Mouse (Mus musculus) urinary bladder, postnatal 4 days (tissue): ENCODE measurements around the gene Psmd13.
A peak's percentile ranks its signal among the peaks of the same experiment; 100 is the strongest.
"Not testable (repeated sequence)": the region's sequence is repeated elsewhere in the genome, so short reads cannot be mapped to it uniquely, and the experiment has no call there.

ENCODE experiments used
- DNase-seq, 2 experiments: peaks; one replicate each; pipeline ENCODE4 v3.0.0; 2021 to 2022; ENCODE audit warnings: low spot score in 2 of 2

The Psmd13 gene

DNA sequence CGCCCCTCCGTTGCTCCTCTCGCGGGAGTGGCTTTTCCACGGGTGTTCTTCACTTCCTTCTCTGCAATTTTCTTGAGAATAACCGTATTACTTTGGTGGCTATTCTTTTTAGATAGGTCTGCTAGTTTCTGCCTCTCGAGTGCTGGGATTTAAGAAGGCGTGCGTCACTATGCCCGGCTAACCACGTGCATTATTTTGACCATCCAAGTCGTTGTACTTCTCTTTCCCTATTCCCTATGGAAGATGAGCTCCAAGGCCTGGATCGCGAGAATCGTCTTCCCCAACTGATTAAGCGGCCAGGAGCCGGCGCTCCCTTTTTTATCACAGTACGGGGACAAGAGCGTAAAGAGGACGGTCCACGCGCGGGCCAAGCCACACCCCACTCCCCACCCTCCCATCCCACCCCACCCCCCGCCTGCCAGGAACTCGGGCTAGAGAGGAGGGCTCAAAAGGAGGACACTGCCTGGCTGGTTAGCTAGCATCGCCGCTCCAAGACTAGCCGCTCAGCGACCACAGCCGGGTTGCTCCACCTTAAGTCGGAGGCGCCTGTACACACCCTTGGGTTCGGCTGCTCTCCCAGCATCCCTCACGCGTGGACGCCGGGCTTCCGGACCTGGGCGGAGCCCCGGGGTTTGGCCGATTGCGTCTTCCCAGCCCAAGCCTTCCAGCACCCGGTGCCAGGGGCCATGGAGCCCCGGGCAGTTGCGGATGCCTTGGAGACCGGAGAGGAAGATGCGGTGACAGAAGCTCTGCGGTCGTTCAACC, 24.8 kb upstream of the Psmd13 start, which contains the start of gene Ric8a:
TSS of gene Ric8a (plus strand) at position 173 of the 765 bp plus-strand sequence.
- peak; percentile 87 to 89 for DNase-seq

DNA sequence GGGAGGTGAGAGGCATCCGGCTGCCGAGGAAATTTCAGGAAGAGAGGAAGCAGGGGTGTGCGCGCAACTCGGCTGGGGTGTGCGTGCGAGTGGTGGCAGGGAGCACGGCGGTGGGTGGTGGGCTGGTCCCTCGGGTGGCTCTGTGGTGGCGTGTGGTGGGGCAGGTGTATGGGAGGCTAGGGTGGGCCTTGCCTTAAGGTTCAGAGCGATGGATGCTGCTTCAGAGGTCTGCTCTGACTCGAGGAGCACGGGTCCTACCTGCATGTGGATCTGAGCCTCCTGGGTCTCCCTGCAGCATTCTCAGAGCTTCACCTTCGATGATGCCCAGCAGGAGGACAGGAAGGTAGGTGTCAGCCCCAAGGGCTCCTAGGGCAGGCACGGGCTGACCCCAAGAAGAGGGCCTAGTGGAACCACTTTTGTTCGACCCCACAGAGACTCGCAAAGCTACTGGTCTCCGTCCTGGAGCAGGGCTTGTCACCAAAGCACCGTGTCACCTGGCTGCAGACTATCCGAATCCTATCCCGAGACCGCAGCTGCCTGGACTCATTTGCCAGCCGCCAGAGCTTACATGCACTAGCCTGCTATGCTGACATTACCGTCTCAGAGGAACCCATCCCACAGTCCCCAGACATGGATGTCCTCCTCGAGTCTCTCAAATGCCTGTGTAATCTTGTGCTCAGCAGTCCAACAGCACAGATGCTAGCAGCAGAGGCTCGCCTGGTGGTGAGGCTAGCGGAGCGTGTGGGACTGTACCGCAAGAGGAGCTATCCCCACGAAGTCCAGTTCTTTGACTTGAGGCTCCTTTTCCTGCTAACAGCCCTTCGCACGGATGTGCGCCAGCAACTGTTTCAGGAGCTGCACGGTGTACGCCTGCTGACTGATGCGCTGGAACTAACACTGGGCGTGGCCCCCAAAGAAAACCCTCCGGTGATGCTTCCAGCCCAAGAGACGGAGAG, 23.9 kb upstream of the Psmd13 start, which contains the start of gene Bet1l:
TSS of gene Bet1l (minus strand) at position 28 of the 956 bp plus-strand sequence.
- no peak for DNase-seq

- no peak for DNase-seq
Measured at GRCm38 (mm10) chr7:140858746-140859145, 23.0 kb upstream of the Psmd13 start.

DNA sequence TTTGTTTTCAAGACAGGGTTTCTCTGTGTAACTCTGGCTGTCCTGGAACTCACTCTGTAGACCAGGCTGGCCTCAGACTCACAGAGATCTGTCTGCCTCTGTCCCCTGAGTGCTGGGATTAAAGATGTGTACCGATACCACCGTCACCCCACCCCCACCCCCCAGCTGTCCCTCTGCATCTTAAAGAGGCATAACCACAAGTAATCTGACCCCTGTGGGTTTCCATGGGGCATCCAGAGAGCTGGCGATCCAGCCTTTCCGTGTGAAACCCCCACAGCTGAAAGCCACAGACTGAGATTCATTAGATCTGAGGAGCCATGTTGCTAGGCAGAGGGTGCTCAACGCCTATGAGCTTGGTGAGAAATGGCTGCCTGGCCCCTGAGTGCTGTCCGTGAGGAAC, 21.8 kb upstream of the Psmd13 start:
- DNase-seq: no peak

- no peak for DNase-seq
Measured at GRCm38 (mm10) chr7:140860728-140861127, 21.0 kb upstream of the Psmd13 start.

GRCm38 (mm10) chr7:140864761-140865160, 17.0 kb upstream of the Psmd13 start:
- no peak for DNase-seq

GRCm38 (mm10) chr7:140874224-140874623, 7.5 kb upstream of the Psmd13 start:
- no peak for DNase-seq

- no peak for DNase-seq
Measured at GRCm38 (mm10) chr7:140877364-140877763, 4.4 kb upstream of the Psmd13 start.

DNA sequence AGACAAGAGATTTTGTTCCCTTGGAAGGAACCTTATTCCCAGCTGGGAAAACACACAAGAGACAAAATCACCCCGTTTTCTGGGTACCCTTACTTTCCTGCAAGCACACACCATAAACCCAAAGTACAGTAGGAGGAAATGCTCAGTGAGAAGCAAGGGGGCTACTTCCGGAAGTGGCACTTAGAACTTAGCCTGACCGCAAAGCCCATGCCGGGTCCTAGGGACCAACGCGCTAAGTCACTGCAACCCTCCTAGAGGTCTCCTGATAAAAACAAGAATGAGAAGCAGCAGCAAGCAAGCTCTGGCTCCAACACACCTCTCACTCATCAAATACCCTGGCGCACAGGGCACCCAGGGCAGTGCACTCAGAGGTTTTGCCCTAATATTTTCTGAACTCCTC, 2.4 kb upstream of the Psmd13 start:
- no peak for DNase-seq

DNA sequence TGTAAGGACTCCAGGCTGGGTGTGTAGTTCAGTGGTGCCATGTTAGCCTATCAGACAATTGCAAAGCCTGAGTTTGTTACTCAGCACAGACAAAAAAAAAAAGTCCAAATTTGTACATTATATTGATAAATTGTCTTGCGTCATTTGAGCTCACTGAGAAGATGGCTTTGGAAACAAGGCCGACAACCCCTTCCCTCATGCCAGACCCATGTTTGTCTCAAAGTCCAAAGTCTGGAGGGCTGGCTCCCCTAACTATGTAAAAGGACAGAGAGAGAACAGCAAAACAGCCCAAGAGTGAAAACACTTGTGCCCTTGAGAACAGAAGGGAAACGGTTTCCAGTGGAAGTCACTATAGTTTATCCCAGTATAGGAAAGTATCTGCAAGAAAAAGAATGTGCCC, 1.3 kb upstream of the Psmd13 start:
- no peak for DNase-seq

- DNase-seq: no peak
Measured at GRCm38 (mm10) chr7:140880865-140881515, 778 bp upstream of the Psmd13 start.

- no peak for DNase-seq
Measured at GRCm38 (mm10) chr7:140882469-140882803, 668 bp downstream of the Psmd13 start.

- not testable (repeated sequence) for DNase-seq
Measured at GRCm38 (mm10) chr7:140890636-140891035, 8.9 kb downstream of the Psmd13 start.

- no peak for DNase-seq
Measured at GRCm38 (mm10) chr7:140894031-140894430, 12.3 kb downstream of the Psmd13 start.

- no peak for DNase-seq
Measured at GRCm38 (mm10) chr7:140894611-140895010, 12.8 kb downstream of the Psmd13 start.

DNA sequence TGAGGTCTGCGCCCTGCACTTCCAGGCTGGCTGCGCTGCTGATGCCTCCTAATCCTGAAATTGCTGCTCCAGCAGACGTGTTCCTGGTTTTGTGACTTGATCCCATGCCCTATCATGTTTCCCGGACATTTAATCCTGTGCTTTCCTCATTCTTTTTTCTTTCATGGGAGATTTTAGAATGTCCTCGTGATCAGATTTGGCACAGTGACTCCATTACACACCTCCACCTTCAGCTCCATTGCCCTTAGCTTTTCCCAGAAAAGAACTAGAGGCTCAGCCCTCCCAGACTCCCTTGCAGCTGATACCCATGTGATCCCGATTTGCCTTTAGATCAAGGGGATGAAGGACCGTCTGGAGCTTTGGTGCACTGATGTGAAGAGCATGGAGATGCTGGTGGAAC, 16.1 kb downstream of the Psmd13 start:
- no peak for DNase-seq

- no peak for DNase-seq
Measured at GRCm38 (mm10) chr7:140899121-140899520, 17.4 kb downstream of the Psmd13 start.

DNA sequence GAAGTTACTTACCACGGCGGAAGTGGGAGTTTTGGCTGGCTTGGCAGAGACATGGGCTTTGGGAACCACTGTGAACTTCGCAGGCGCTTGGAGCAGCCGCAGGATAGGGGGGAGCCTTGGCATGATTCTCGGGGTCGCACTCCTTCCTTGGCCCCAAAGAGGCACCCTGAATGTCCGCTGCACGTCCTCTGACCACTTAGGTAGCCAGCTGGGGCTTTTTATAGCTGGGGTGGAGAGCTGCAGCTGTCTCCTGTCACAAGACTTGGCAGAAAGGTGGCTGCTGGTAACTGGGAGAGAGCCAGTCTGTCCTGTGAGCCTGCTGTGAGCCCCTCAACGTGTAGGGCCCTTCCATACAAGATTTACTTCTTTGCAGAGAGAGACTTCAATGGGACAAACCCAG, 18.5 kb downstream of the Psmd13 start, which contains the start of gene Cox8b:
TSS of gene Cox8b (minus strand) at position 227 of the 400 bp plus-strand sequence.
- no peak for DNase-seq

DNA sequence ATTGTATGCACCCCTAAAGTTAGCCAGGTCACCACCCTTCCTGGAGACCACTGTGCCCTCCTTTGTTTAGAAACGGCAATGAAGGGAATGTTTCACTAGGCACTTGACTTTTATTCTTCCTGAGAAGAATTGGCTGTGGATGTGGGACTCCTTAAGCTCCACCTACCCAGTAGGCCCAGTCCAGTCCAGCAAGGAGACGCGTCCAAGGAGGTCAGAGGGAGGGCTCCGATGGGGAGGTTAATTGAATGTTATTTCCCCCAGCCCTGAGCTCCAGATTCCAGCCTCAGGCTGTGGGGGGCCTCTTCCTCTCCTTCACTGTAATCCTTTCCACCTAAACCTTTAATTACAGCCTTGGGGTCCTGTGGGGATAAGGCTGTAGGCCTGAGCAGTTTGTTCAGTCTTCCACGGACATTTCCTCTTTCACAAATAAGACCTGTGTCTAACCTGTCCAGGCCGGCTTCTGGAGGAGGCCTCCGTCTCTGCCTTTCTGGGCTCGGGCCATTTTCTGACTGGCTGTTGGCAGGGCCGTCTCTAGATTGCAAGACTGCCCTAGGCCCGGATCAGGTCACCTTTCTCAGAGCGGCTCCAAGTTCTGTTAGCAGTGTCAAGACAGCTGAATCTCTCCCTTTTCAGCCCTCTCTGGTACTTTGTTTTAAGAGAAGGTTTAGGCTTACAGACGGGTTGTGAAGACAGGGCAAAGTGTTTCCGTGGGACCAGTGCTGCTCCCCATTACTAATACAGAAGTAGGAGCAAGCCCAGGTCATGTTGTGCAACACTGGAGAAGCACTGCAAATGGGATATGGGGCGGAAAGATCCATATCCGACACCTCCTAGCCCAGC, 20.5 kb downstream of the Psmd13 start:
- DNase-seq: no peak

- peak; percentile 66 to 85 for DNase-seq
Measured at GRCm38 (mm10) chr7:140903212-140903611, 21.4 kb downstream of the Psmd13 start.

- DNase-seq: no peak
Measured at GRCm38 (mm10) chr7:140905642-140906081, 23.9 kb downstream of the Psmd13 start.
